Mouse (Mus musculus) C2C12 (cell line): ENCODE measurements around the gene Nhlh1.

ENCODE experiments used
- CEBPB ChIP-seq: IDR thresholded peaks from one replicate; pipeline ENCODE4 v1.6.1; 2011; ENCODE audit warnings: low read depth, mild to moderate bottlenecking, control low read depth, moderate library complexity
- CTCF ChIP-seq: IDR thresholded peaks from one replicate; pipeline ENCODE4 v1.5.1; 2011; ENCODE audit not compliant: control insufficient read depth, insufficient read depth, insufficient read length
- MAX ChIP-seq: IDR thresholded peaks from one replicate; pipeline ENCODE4 v1.6.1; 2011; ENCODE audit warnings: mild to moderate bottlenecking, control low read depth
- MYOD1 ChIP-seq: IDR thresholded peaks from one replicate; pipeline ENCODE4 v1.6.1; 2011; ENCODE audit warnings: low read depth; ENCODE audit not compliant: control insufficient read depth, insufficient read length
- MYOG ChIP-seq: IDR thresholded peaks from one replicate; pipeline ENCODE4 v1.6.1; 2011; ENCODE audit not compliant: control insufficient read depth, insufficient read length; ENCODE audit errors: extremely low read depth
- USF1 ChIP-seq: IDR thresholded peaks from one replicate; pipeline ENCODE4 v1.6.1; 2011; ENCODE audit warnings: low read depth, mild to moderate bottlenecking, control low read depth, moderate library complexity

DNA sequence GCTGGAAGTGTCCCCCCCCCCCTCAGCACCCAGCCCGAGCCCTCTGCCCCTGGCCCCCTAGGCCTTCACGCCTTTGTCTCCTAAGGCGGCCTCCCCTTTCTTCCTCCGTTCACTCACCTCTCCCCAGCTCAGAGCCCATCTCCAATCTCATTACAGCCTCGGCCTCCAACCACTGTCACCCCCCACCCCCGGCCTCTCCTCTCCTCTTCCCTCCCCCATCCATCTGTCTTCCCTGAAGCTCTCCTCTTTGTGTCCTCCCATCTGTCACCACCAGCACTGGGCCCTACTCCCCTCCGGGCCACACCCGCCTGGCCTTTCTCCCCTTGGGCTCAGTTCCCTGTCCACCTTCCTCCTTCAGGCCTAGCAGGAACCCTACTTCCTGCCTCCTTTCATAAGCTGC lies 3.8 kb upstream of the Nhlh1 start:
- TF ChIP-seq CTCF (no peak), CEBPB (no peak), MAX (no peak), MYOD1 (no peak), USF1 (no peak), MYOG (no peak)
